Mouse (Mus musculus) granulocyte monocyte progenitor cell, adult 5-6 weeks (primary cell): Measurements from ENCODE around the gene 9130230L23Rik. TPM values are rescaled to one million over a fixed set of nuclear protein-coding genes. Genes with fewer than 3 reads are reported as not detected.

Experiments used
- ATAC-seq: replicated peaks from 2 replicates; pipeline ENCODE4 v1.8.0; 2016; ENCODE audit warnings: mild to moderate bottlenecking, moderate TSS enrichment, inconsistent platforms; ENCODE audit not compliant: poor library complexity, severe bottlenecking
- total RNA-seq, 2 experiments: library from RNA; stranded (forward) in 1 of 2; stranded (reverse) in 1 of 2; fragments of 200-712, 200-1000 nt in 1 of 2; fragments of >200 nt in 1 of 2; fragmentation: Nextera tagmentation in 1 of 2; gene quantifications; 2 replicates each; pipeline ENCODE4 v1.2.3; 2014 to 2017

Gene 9130230L23Rik
- total RNA-seq (2014; fragmentation: Nextera tagmentation): not detected in 2 replicates
- not detected in 2 replicates for total RNA-seq (2017)

GRCm38 (mm10) chr5:66004134-66004925, at the start of gene 9130230L23Rik:
Gene 9130230L23Rik, minus strand, starts transcription at chr5:66004285.
- no peak for ATAC-seq

- no peak for ATAC-seq
Measured at GRCm38 (mm10) chr5:66052777-66053548, 48.9 kb upstream of the 9130230L23Rik start.

DNA sequence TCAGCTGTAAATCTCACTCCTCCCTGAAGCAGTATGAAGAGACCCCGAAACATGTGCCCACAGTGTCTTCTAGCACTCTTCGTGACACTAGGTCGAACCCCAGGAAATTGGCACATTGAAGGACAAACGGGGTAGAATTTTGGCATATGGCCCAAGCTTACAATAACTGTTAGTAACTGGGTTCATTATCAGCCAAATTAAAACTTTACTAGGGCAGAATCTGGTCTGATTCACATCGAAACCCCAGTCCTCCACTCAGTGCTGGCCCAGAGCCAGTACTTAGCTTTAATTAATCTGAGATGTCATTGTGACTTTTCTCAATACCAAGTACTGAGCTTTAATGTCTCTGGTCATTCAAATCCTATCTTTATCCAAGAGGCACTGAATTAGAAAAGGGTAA, 46.8 kb upstream of the 9130230L23Rik start:
- ATAC-seq: no peak

GRCm38 (mm10) chr5:66046356-66046755, 42.3 kb upstream of the 9130230L23Rik start:
- no peak for ATAC-seq

GRCm38 (mm10) chr5:66043897-66044296, 39.8 kb upstream of the 9130230L23Rik start:
- ATAC-seq: no peak

- ATAC-seq: no peak
Measured at GRCm38 (mm10) chr5:66042651-66043340, 38.7 kb upstream of the 9130230L23Rik start.

GRCm38 (mm10) chr5:66040744-66041279, 36.7 kb upstream of the 9130230L23Rik start:
- ATAC-seq: no peak

DNA sequence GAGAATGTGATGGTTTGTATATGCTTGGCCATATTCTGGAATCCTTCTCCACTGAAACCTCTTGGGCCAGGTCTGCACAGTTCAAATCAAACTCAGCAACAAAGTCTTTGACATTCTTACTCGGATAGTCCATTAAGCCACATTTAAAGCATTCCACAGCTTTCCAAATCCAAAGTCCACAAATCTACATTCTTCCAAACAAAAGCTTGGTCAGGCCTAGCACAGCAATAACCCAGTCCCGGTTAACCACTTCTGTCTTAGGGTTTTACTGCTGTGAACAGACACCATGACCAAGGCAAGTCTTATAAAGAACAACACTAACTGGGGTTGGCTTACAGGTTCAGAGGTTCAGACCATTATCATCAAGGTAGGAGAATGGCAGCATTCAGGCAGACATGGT, 35.7 kb upstream of the 9130230L23Rik start:
- ATAC-seq: no peak

DNA sequence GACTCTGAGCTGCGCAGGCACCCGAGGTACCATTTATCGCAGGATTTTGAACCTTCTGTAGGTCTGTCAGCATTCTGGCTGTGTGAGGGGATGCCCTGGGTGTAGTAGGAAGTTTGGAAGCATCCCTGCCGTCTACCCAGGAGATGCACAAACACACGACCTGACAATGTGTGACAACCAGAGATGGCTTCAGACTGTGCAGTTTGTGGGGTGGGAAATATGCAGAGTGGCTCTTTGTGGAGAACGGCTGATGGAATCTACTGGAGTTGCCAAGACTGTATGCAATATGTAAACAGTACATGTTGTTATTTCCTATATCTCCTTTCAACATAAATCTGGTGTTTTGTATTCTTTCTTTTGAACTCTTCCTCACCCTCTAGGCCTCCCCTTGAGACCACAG, 33.0 kb upstream of the 9130230L23Rik start:
- no peak for ATAC-seq

- ATAC-seq: no peak
Measured at GRCm38 (mm10) chr5:66036440-66037054, 32.5 kb upstream of the 9130230L23Rik start.

GRCm38 (mm10) chr5:66034375-66035195, 30.5 kb upstream of the 9130230L23Rik start:
- ATAC-seq: no peak

GRCm38 (mm10) chr5:66032826-66033225, 28.7 kb upstream of the 9130230L23Rik start:
- no peak for ATAC-seq

DNA sequence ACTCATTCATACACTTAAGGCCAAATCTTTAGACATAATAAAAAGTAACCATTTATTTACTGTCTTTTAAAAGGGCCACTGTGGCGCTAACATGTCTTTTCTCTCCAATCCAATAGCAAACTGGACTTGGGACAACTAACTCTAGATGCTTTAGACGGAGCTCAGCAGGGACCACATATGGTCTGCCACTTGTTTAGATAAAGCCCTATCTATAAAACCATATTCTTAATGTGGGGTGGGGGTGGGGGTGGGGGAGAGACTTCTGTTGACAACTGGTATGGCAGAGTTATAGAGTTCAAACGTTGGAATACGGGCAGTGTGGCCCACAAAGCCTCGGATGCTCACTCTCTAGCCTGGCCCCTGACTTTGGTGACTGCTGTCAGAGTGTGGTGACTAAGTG, 27.6 kb upstream of the 9130230L23Rik start:
- no peak for ATAC-seq

- no peak for ATAC-seq
Measured at GRCm38 (mm10) chr5:66028232-66028631, 24.1 kb upstream of the 9130230L23Rik start.

- ATAC-seq: no peak
Measured at GRCm38 (mm10) chr5:66027206-66027605, 23.1 kb upstream of the 9130230L23Rik start.

- no peak for ATAC-seq
Measured at GRCm38 (mm10) chr5:66026796-66027195, 22.7 kb upstream of the 9130230L23Rik start.

DNA sequence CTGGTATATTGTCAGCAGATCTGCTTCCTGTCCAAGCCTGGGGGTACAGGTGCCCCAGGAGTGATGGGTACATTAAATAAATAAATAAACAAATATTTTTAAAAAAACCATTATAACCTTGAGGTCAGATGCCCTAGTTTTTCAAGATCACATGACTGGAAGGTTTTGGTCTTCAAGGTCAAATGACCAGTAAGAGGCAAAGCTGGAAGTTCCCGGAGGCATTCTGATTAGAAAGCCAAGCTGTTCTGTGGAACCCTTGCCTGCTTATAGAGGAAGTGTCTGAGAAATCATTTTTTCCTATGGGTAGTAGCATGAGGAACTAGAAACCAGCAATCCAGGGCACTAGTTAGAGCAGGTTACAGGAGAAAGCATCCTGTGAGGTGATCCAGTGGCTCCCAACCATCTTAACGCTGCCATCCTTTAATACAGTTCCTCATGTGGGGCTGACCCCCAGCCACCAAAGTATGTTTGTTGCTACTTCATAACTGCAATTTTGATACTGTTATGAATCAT, 11.4 kb upstream of the 9130230L23Rik start:
- ATAC-seq: peak; percentile 68

GRCm38 (mm10) chr5:66014437-66014836, 10.4 kb upstream of the 9130230L23Rik start:
- ATAC-seq: no peak

DNA sequence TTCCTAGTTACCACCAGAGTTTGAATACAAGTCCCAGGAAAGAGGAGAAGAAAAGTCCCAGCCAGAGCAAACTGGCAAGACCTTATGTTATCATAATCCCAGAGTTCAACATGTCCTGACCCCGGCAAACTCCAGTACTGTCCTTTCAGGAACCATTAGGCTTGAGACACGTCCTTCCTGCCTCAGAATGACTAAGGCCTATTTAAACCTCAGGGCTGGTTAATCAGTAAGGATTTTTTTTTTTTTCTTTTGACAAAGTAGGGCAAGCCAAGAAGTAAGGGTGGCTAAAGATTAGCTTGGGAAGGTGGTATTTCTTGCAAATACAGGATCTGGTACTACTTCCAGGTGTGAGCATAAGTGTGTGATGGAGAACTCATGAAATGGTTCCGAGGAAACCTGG, 9.9 kb upstream of the 9130230L23Rik start:
- 0 out of 2 replicates have a peak, but pooled peaks have one; percentile 19 for ATAC-seq
